Mouse (Mus musculus) splenic B cell, adult 2 months (primary cell): ENCODE results near the gene Kcnma1.

Source experiments
- DNase-seq: peaks from one replicate; pipeline ENCODE4 v3.0.0-alpha.2; 2011; ENCODE audit warnings: low read depth, low spot score
- H3K27me3 ChIP-seq: 2 replicates; pipeline ENCODE4 v1.6.1; 2012; ENCODE audit warnings: mild to moderate bottlenecking, low read length, moderate library complexity, mixed read lengths; ENCODE audit not compliant: control insufficient read depth, poor library complexity, insufficient read depth, severe bottlenecking
- H3K36me3 ChIP-seq: 2 replicates; pipeline ENCODE4 v1.6.1; 2012; ENCODE audit warnings: mild to moderate bottlenecking, low read length, moderate library complexity, mixed read lengths; ENCODE audit not compliant: control insufficient read depth, poor library complexity, insufficient read depth, severe bottlenecking

The Kcnma1 gene

GRCm38 (mm10) chr14:23689681-23690080, 324.6 kb downstream of the Kcnma1 start:
- DNase-seq, result no peak
- Histone ChIP-seq H3K36me3 (no peaks in the 10 kb centered on the region), H3K27me3 (no peaks in the 10 kb centered on the region)

GRCm38 (mm10) chr14:23688513-23688912, 325.8 kb downstream of the Kcnma1 start:
- no peak for DNase-seq
- H3K27me3 ChIP-seq, result no peaks in the 10 kb centered on the region
- H3K36me3 ChIP-seq, result no peaks in the 10 kb centered on the region

GRCm38 (mm10) chr14:23684463-23685066, 329.7 kb downstream of the Kcnma1 start:
- DNase-seq, result no peak
- H3K36me3 ChIP-seq, result no peaks in the 10 kb centered on the region
- no peaks in the 10 kb centered on the region for H3K27me3 ChIP-seq

- DNase-seq, result no peak
- no peaks in the 10 kb centered on the region for H3K36me3 ChIP-seq
- no peaks in the 10 kb centered on the region for H3K27me3 ChIP-seq
These were observed 331.5 kb downstream of the Kcnma1 start for GRCm38 (mm10) chr14:23682758-23683157.

- no peak for DNase-seq
- H3K36me3 ChIP-seq, result no peaks in the 10 kb centered on the region
These were observed 334.9 kb downstream of the Kcnma1 start for GRCm38 (mm10) chr14:23679378-23679777.

GRCm38 (mm10) chr14:23666420-23666819, 347.9 kb downstream of the Kcnma1 start:
- Histone ChIP-seq H3K36me3 (no peaks in the 10 kb centered on the region), H3K27me3 (no peaks in the 10 kb centered on the region)
- no peak for DNase-seq

More at GRCm38 (mm10) chr14:23679378-23679777, 334.9 kb downstream of the Kcnma1 start:
- H3K27me3 ChIP-seq, result no peaks in the 10 kb centered on the region

- Histone ChIP-seq H3K27me3 (no peaks in the 10 kb centered on the region), H3K36me3 (no peaks in the 10 kb centered on the region)
- DNase-seq, result no peak
These were observed 362.6 kb downstream of the Kcnma1 start for GRCm38 (mm10) chr14:23651682-23652081.

GRCm38 (mm10) chr14:23650126-23650525, 364.2 kb downstream of the Kcnma1 start:
- Histone ChIP-seq H3K27me3 (no peaks in the 10 kb centered on the region), H3K36me3 (no peaks in the 10 kb centered on the region)
- no peak for DNase-seq

GRCm38 (mm10) chr14:23645361-23646063, 368.8 kb downstream of the Kcnma1 start:
- no peaks in the 10 kb centered on the region for H3K27me3 ChIP-seq
- H3K36me3 ChIP-seq, result no peaks in the 10 kb centered on the region
- DNase-seq, result no peak

GRCm38 (mm10) chr14:23643162-23643561, 371.1 kb downstream of the Kcnma1 start:
- Histone ChIP-seq H3K27me3 (no peaks in the 10 kb centered on the region), H3K36me3 (no peaks in the 10 kb centered on the region)
- DNase-seq, result no peak

- H3K27me3 ChIP-seq, result no peaks in the 10 kb centered on the region
- DNase-seq, result no peak
- no peaks in the 10 kb centered on the region for H3K36me3 ChIP-seq
These were observed 373.6 kb downstream of the Kcnma1 start for GRCm38 (mm10) chr14:23640665-23641064.

- DNase-seq, result no peak
These were observed 376.1 kb downstream of the Kcnma1 start for GRCm38 (mm10) chr14:23638078-23638695.

GRCm38 (mm10) chr14:23635903-23636302, 378.4 kb downstream of the Kcnma1 start:
- H3K36me3 ChIP-seq, result no peaks in the 10 kb centered on the region
- no peaks in the 10 kb centered on the region for H3K27me3 ChIP-seq
- DNase-seq, result no peak

More at GRCm38 (mm10) chr14:23638078-23638695, 376.1 kb downstream of the Kcnma1 start:
- Histone ChIP-seq H3K36me3 (no peaks in the 10 kb centered on the region), H3K27me3 (no peaks in the 10 kb centered on the region)

- no peaks in the 10 kb centered on the region for H3K36me3 ChIP-seq
- no peaks in the 10 kb centered on the region for H3K27me3 ChIP-seq
- no peak for DNase-seq
These were observed 381.2 kb downstream of the Kcnma1 start for GRCm38 (mm10) chr14:23633011-23633595.

GRCm38 (mm10) chr14:23626925-23627324, 387.4 kb downstream of the Kcnma1 start:
- Histone ChIP-seq H3K27me3 (no peaks in the 10 kb centered on the region), H3K36me3 (no peaks in the 10 kb centered on the region)
- DNase-seq, result no peak
